Mouse (Mus musculus) CD8-positive naive resting alpha-beta T cell, adult 2 months (primary cell): ENCODE data around the gene Zxdb.
"Not testable (repeated sequence)": the region's sequence is repeated elsewhere in the genome, so short reads cannot be mapped to it uniquely, and the experiment has no call there.

Experiments used
- DNase-seq, 2 experiments: peaks; one replicate each; pipeline ENCODE4 v3.0.0; 2022; ENCODE audit warnings: low read depth in 2 of 2, low spot score in 2 of 2

Gene Zxdb

DNA sequence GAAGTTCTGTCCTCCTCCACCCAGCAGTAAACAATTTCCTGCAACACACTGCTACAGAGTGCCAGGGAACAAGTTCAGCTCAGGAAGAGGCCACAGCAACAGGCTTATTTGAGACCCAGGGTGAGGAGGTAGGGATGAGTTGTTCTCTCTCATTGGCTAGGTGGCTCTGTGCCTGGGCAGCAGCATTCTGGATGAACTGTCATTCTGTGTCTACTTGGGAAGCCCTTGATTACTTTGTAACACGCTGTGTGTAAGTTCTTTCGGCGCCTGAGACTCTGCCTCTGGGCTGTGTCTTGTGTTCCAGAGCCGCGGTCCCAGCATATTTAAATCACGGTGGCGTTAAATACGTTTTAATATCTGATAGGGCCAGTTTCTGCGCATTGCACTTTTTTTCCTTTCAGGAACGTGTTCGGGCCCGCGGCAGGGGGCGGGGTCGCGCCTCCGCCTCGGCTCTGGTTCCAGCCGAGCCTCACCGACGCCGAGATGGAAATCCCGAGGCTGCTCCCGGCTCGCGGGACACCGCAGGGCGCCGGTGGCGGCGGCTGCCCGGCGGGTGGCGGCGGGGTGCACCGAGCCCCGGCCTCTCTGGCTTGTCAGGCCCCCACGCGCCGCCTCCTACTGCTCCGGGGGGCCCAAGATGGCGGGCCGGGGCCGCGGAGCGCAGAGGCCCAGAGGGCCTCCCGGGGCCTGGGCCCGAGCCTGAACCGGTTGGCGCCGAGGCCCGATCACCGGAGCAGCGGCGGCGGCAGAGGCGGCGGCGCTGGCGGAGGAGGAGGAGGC lies at the start of gene Zxdb:
TSS of gene Zxdb (plus strand) at position 378 of the 780 bp plus-strand sequence.
- DNase-seq: not testable (repeated sequence)

DNA sequence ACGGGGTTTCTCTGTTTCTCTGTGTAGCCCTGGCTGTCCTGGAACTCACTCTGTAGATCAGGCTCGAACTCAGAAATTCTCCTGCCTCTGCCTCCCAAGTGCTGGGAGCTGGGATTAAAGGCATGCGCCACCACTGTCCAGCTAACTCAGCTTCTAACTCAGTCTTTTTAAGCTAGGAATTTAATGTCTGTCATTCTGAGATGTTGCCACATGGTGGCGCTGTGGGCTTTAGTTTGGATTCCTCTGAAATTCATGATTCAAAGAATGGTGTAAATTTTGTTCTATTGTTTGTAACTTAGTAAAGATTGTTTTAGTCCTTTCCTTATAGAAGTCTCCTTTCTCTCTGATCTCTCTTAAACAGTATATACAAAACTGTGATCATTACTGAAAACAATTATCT lies 49.4 kb upstream of the Zxdb start:
- peak; percentile 3 to 4 for DNase-seq

GRCm38 (mm10) chrX:94681581-94681980 lies 42.8 kb upstream of the Zxdb start:
- DNase-seq: not testable (repeated sequence)

GRCm38 (mm10) chrX:94689593-94689992 lies 34.8 kb upstream of the Zxdb start:
- DNase-seq: peak in 1 of 2 experiments; percentile 1

- DNase-seq: not testable (repeated sequence)
These were observed 17.7 kb upstream of the Zxdb start for GRCm38 (mm10) chrX:94706676-94707075.

DNA sequence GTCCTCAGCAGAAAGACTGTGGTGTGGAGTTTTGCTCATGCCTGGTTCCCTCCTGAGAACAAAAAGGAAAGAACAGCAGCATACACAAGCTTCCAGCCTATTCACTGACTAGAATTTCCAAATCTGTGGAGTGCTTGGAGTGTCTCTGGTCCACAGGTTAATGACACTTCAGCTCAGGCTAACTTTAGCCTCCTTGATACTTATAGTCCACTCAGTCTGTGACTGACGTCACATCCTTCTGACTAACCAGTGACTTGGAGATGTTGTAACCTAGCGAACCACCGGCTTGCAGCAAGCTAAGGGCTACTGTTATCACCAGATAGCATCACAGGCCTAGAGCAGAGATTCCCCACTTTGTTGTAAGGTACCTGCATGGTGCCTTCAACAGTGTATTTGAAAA lies 14.6 kb upstream of the Zxdb start:
- not testable (repeated sequence) for DNase-seq

DNA sequence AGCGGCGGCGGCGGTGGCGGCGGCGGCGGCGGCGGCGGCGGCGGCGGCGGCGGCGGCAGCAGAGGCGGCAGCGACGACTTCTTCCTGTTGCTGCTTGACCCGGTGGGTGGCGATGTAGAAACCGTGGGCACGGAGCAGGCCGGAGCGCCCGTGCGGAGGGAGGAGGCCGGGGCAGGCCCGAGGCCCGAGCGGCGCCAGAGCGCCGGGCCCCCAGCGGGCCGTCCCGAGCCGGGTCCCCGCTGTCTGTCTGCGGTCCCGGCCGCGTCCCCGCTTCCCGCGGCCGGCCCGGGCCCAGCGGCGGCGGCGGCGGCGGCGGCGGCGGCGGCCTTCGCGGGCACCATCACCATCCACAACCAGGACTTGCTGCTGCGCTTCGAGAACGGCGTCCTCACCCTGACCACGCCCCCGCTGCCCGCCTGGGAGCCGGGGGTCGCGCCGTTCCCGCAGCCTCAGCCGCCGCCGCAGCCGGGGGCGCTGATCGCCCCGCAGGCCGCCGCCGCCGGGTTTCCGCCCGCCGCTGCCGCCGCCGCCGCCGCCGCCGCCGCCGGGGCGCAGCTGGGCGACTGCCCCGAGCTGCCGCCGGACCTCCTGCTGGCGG lies 702 bp downstream of the Zxdb start:
- DNase-seq: not testable (repeated sequence)

DNA sequence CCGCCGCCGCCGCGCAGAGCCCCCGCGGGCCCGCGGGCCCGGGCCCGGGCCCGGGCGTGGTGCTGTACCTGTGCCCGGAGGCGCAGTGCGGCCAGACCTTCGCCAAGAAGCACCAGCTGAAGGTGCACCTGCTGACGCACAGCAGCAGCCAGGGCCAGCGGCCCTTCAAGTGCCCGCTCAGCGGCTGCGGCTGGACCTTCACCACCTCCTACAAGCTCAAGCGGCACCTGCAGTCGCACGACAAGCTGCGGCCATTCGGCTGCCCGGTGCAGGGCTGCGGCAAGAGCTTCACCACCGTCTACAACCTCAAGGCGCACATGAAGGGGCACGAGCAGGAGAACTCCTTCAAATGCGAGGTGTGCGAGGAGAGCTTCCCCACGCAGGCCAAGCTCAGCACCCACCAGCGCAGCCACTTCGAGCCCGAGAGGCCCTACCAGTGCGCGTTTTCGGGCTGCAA lies 1.3 kb downstream of the Zxdb start:
- DNase-seq: not testable (repeated sequence)

GRCm38 (mm10) chrX:94731596-94731995 lies 7.2 kb downstream of the Zxdb start:
- no peak for DNase-seq

DNA sequence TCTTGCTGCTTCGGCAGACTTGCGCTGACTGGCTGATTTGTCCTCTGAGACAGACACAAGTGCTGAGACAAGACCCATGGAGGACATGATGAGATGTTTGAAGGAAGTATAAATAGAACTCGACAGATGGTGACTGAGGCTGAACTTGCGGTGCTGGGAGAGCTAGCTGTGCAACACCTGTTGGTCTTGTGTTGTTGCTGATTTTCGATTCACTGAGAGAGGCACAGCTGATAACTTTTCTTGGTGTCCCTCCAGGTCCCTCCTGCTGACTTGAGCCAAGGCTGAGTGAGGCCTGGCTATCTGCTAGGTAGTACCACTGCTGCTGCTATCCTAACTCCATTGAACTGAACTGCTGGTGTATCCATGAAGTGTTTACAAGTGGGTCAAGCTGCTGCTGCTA lies 29.4 kb downstream of the Zxdb start:
- DNase-seq: no peak

GRCm38 (mm10) chrX:94759959-94760358 lies 35.6 kb downstream of the Zxdb start:
- DNase-seq: no peak

- DNase-seq: no peak
These were observed 49.5 kb downstream of the Zxdb start for GRCm38 (mm10) chrX:94773876-94774275.
